Mouse (Mus musculus) embryonic fibroblast, embryonic 13.5 days (primary cell): Measurements from ENCODE around the gene Slc7a14.

Source experiments
- CTCF ChIP-seq: IDR thresholded peaks from 2 replicates; pipeline ENCODE4 v1.5.1; 2011; ENCODE audit warnings: mild to moderate bottlenecking, control low read depth, low read length, moderate library complexity, borderline replicate concordance; ENCODE audit not compliant: insufficient read depth
- POLR2A ChIP-seq: IDR thresholded peaks from 2 replicates; pipeline ENCODE4 v1.6.1; 2011; ENCODE audit warnings: low read depth, mild to moderate bottlenecking, control low read depth, low read length, moderate library complexity

DNA sequence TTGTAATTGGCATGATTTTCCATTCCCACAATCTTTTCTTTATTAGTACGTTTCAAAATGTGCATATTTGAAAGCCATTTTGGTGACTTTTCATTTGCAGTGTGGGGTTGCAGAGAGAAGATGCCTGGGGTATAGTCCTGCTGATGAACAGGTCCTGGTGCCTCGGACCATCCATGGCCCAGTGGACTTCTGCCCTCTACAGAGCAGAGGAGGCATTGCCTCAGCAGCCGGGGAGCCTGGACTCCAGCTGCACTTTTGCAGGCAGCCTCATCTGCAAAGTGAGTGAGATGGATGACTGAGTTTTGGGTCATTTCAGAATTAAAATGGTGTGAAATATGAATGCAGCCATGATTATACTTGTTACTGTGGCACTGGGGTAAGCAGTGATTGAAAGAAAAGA is 72.2 kb downstream of the Slc7a14 start:
- no peak for TF ChIP-seq POLR2A
- peak; percentile 69 for TF ChIP-seq CTCF
